Comparison of ENCODE assay signal across 26 mouse cellular contexts in the genomic region with DNA sequence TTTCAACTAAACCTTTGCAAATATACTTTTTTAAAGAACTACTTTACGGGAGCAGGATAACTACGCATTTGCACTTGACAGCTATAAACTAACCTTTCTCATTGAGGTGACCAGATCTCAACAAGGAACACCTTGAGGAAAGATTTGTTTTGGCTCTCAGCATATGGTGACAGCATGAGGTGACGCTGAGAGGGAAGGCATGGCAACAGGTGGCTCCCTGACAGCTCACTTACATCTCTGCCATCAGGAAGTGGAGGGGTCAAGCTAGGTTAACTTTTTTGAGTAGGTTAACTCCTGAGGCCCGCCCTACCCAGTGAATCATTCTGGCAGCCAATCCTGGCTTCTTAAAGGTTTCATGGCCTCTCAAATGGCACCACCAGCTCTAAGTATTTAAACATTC.
"Had no signal": no experiment of that assay in that cellular context is flagged by ENCODE, and none has a peak within 500 bp of the region (broad histone marks: within the 10 kb centered on the region; RNA-seq: fewer than 3 reads in every experiment).

No protein-coding gene starts in this region.

- H3K27me3 ChIP-seq: embryonic facial prominence, embryonic 12.5 days; embryonic facial prominence, embryonic 13.5 days; embryonic facial prominence, embryonic 15.5 days; forebrain, embryonic 12.5 days; forebrain, embryonic 13.5 days; forebrain, embryonic 15.5 days had no signal

- ATAC-seq: forebrain, embryonic 13.5 days; forebrain, embryonic 14.5 days; forebrain, embryonic 15.5 days; forebrain, embryonic 16.5 days had no signal

- H3K4me2 ChIP-seq: embryonic facial prominence, embryonic 12.5 days; embryonic facial prominence, embryonic 13.5 days; embryonic facial prominence, embryonic 15.5 days; forebrain, embryonic 12.5 days; forebrain, embryonic 13.5 days; forebrain, embryonic 15.5 days had no signal

- H3K27ac ChIP-seq: embryonic facial prominence, embryonic 10.5 days; embryonic facial prominence, embryonic 12.5 days; embryonic facial prominence, embryonic 13.5 days; embryonic facial prominence, embryonic 15.5 days; forebrain, embryonic 10.5 days; forebrain, embryonic 12.5 days; forebrain, embryonic 13.5 days; forebrain, embryonic 15.5 days; gastrocnemius, adult 2 months; heart, embryonic 10.5 days had no signal

- H3K9me3 ChIP-seq: embryonic facial prominence, embryonic 10.5 days; embryonic facial prominence, embryonic 12.5 days; embryonic facial prominence, embryonic 13.5 days; embryonic facial prominence, embryonic 15.5 days; forebrain, embryonic 10.5 days; forebrain, embryonic 12.5 days; forebrain, embryonic 13.5 days; forebrain, embryonic 15.5 days; heart, embryonic 10.5 days had no signal

- DNase-seq: cerebellum, adult 18-20 months; cerebellum, adult 2 months; cerebellum, adult 8-10 months; cerebellum, adult 9-10 months; cerebellum, adult 9-11 months; cerebellum, postnatal 14 days; cerebellum, postnatal 36 days; embryo, embryonic 11 days; gastrocnemius, adult 2 months; gastrocnemius, postnatal 10 days; gastrocnemius, postnatal 14 days; gastrocnemius, postnatal 25 days; gastrocnemius, postnatal 36 days; heart, adult 11 months had no signal

- H3K4me3 ChIP-seq: embryonic facial prominence, embryonic 10.5 days; embryonic facial prominence, embryonic 12.5 days; embryonic facial prominence, embryonic 13.5 days; embryonic facial prominence, embryonic 15.5 days; erythroblast, embryonic 14.5 days; forebrain, embryonic 10.5 days; forebrain, embryonic 12.5 days; forebrain, embryonic 13.5 days; forebrain, embryonic 15.5 days; gastrocnemius, adult 2 months; heart, embryonic 10.5 days had no signal

- H3K4me1 ChIP-seq: embryonic facial prominence, embryonic 10.5 days; embryonic facial prominence, embryonic 12.5 days; embryonic facial prominence, embryonic 13.5 days; embryonic facial prominence, embryonic 15.5 days; forebrain, embryonic 10.5 days; forebrain, embryonic 12.5 days; forebrain, embryonic 13.5 days; forebrain, embryonic 15.5 days; heart, embryonic 10.5 days had no signal

- H3K9ac ChIP-seq: embryonic facial prominence, embryonic 12.5 days; embryonic facial prominence, embryonic 13.5 days; embryonic facial prominence, embryonic 15.5 days; forebrain, embryonic 12.5 days; forebrain, embryonic 13.5 days; forebrain, embryonic 15.5 days had no signal
